Mouse (Mus musculus) Patski (cell line): ENCODE results near the gene D430042O09Rik. TPM values are rescaled to one million over a fixed set of nuclear protein-coding genes. Genes with fewer than 3 reads are reported as not detected.

Experiments used
- ATAC-seq: fragments of 100-300 bp; one replicate; pipeline ENCODE4 v1.8.0; 2021
- CTCF ChIA-PET: fragments of 350-600 bp; sonication (Branson Sonifier 250); formaldehyde crosslinking; loops from one replicate; lab custom pipeline; 2022; ENCODE audit warnings: inconsistent platforms; lab: Charles Lee
- POLR2A ChIA-PET: fragments of 350-600 bp; sonication (Branson Sonifier 250); formaldehyde crosslinking; loops from one replicate; lab custom pipeline; 2022; ENCODE audit warnings: antibody characterized with exemption, inconsistent platforms; lab: Charles Lee
- DNase-seq: peaks from one replicate; pipeline ENCODE4 v3.0.0-alpha.2; 2011; ENCODE audit warnings: low read depth, low spot score
- H3K27me3 ChIP-seq: fragments of 371-371 bp; one replicate; pipeline ENCODE4 v1.5.1; 2021
- CTCF ChIP-seq: fragments of 100-300 bp; IDR thresholded peaks from one replicate; pipeline ENCODE4 v1.5.1; 2021
- in situ Hi-C: fragments of 300-500 bp; cut with MboI; formaldehyde crosslinking; loops from 3 replicates; pipeline ENCODE4 v1.11.1; 2018; ENCODE audit warnings: low pct_unique_long_range_greater_than_20kb, mixed read lengths
- polyA plus RNA-seq: library from polyadenylated mRNA; unstranded; gene quantifications from one replicate; pipeline ENCODE4 v1.2.3, GENCODE M21; 2021

The D430042O09Rik gene
- polyA plus RNA-seq, 1 experiment from 2014 or later = 11.6 TPM

- CTCF ChIA-PET = no interaction called here
- ATAC-seq (no peak), DNase-seq (no peak)
- in situ Hi-C loops = no loop called here
- TF ChIP-seq CTCF = no peak
- POLR2A ChIA-PET = no interaction called here
- H3K27me3 ChIP-seq = no peaks in the 10 kb centered on the region
Observed at GRCm38 (mm10) chr7:125893621-125894020, 185.9 kb downstream of the D430042O09Rik start.

- POLR2A ChIA-PET = no interaction called here
- CTCF ChIA-PET = no interaction called here
- no peak for TF ChIP-seq CTCF
- in situ Hi-C loops = no loop called here
- ATAC-seq = no peak
- no peak for DNase-seq
- no peaks in the 10 kb centered on the region for H3K27me3 ChIP-seq
Observed at GRCm38 (mm10) chr7:125897059-125897458, 189.4 kb downstream of the D430042O09Rik start.

- CTCF ChIA-PET = no interaction called here
- POLR2A ChIA-PET = no interaction called here
- in situ Hi-C loops = no loop called here
- no peaks in the 10 kb centered on the region for H3K27me3 ChIP-seq
- no peak for TF ChIP-seq CTCF
- DNase-seq (peak; percentile 58), ATAC-seq (peak; percentile 98)
Observed at GRCm38 (mm10) chr7:125899036-125899435, 191.3 kb downstream of the D430042O09Rik start.

GRCm38 (mm10) chr7:125899916-125900315 lies 192.2 kb downstream of the D430042O09Rik start:
- ATAC-seq = no peak
- H3K27me3 ChIP-seq = no peaks in the 10 kb centered on the region
- no peak for DNase-seq
- ChIA-PET POLR2A (no interaction called here), CTCF (no interaction called here)
- TF ChIP-seq CTCF = no peak
- in situ Hi-C loops = no loop called here

- CTCF ChIA-PET = no interaction called here
- ATAC-seq (no peak), DNase-seq (no peak)
- POLR2A ChIA-PET = no interaction called here
- H3K27me3 ChIP-seq = no peaks in the 10 kb centered on the region
- in situ Hi-C loops = no loop called here
- no peak for TF ChIP-seq CTCF
Observed at GRCm38 (mm10) chr7:125900386-125901161, 192.9 kb downstream of the D430042O09Rik start.

DNA sequence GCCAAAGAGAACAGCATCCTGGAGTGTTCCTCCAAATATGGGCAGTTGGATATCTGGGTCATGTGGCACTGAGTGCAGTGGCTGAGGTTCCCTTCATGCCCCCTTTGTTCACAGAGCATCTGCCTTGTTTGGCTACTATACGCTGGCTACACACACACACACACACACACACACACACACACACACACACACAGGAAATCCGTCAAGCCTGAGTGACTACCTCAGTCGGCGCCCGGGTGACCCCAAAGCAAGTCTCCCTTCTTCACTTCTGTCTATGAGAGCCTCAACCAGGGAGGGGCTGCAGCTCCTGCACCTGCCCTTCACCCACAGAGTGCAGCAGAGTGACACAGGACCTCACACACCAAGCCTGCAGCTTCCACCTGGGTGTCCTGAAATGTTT lies 213.1 kb downstream of the D430042O09Rik start:
- TF ChIP-seq CTCF = no peak
- DNase-seq = no peak
- ChIA-PET POLR2A (interaction anchor here (0.7 kb wide), 1 partner anchor 46 kb away, joined by 3 read pairs; no protein-coding TSS in a partner anchor), CTCF (interaction anchor here (1.2 kb wide), 1 partner anchor 9 kb away, joined by 3 read pairs; no protein-coding TSS in a partner anchor)
- peaks cover 11% of the 10 kb centered on the region for H3K27me3 ChIP-seq
- ATAC-seq = no peak
- in situ Hi-C loops = no loop called here

GRCm38 (mm10) chr7:125924044-125924443 lies 216.4 kb downstream of the D430042O09Rik start:
- in situ Hi-C loops = no loop called here
- H3K27me3 ChIP-seq = no peaks in the 10 kb centered on the region
- no peak for DNase-seq
- no peak for ATAC-seq
- TF ChIP-seq CTCF = no peak
- ChIA-PET CTCF (interaction anchor here (0.7 to 1.0 kb wide), 2 partner anchors 9 to 57 kb away, joined by 3 read pairs; no protein-coding TSS in a partner anchor), POLR2A (no interaction called here)

Other genes starting within 250 kb of the D430042O09Rik start
- 74.0 TPM for gene Nsmce1, start 216.3 kb upstream of the D430042O09Rik start, polyA plus RNA-seq
- 16.5 TPM for gene Il4ra, start 155.8 kb upstream of the D430042O09Rik start, polyA plus RNA-seq
- gene Il21r, start 104.5 kb upstream of the D430042O09Rik start, polyA plus RNA-seq = not detected
- gene Gtf3c1, start 108 bp upstream of the D430042O09Rik start, polyA plus RNA-seq = 59.9 TPM